Mouse (Mus musculus) heart, adult 2 months (tissue): ENCODE measurements around the gene Atrn. TPM values are rescaled to one million over a fixed set of nuclear protein-coding genes. Genes with fewer than 3 reads are reported as not detected.

ENCODE experiments used
- DNase-seq, 2 experiments: peaks; one replicate each; pipeline ENCODE4 v3.0.0; 2021
- H3K27ac ChIP-seq: fragments of 200-600 bp; 2 replicates; pipeline ENCODE4 v1.8.1; 2022
- H3K27me3 ChIP-seq: fragments of 200-500 bp; 2 replicates; pipeline ENCODE4 v1.6.1; 2012; ENCODE audit warnings: mild to moderate bottlenecking, low read length, inconsistent platforms, mixed read lengths; ENCODE audit not compliant: control insufficient read depth, insufficient read depth
- H3K36me3 ChIP-seq: fragments of 200-500 bp; 2 replicates; pipeline ENCODE4 v1.6.1; 2012; ENCODE audit warnings: low read length, inconsistent platforms; ENCODE audit not compliant: control insufficient read depth, insufficient read depth
- H3K4me1 ChIP-seq: fragments of 200-500 bp; 2 replicates; pipeline ENCODE4 v1.6.1; 2011; ENCODE audit warnings: low read length; ENCODE audit not compliant: control insufficient read depth, insufficient read depth
- H3K4me3 ChIP-seq: fragments of 200-600 bp; 2 replicates; pipeline ENCODE4 v1.8.1; 2022
- H3K79me2 ChIP-seq: fragments of 200-500 bp; replicated peaks from 2 replicates; pipeline ENCODE4 v1.6.1; 2012; ENCODE audit warnings: mild to moderate bottlenecking, inconsistent platforms, low read length, moderate library complexity, mixed read lengths; ENCODE audit not compliant: control insufficient read depth, insufficient read depth
- H3K9ac ChIP-seq: fragments of 200-500 bp; 2 replicates; pipeline ENCODE4 v1.6.1; 2012; ENCODE audit warnings: low read depth, mild to moderate bottlenecking, control low read depth, inconsistent platforms, low read length, mixed read lengths
- CTCF ChIP-seq: fragments of 200-600 bp; IDR thresholded peaks from 2 replicates; pipeline ENCODE4 v1.8.1; 2022; ENCODE audit warnings: antibody characterized with exemption, mild to moderate bottlenecking, moderate library complexity
- EP300 ChIP-seq: fragments of 200-500 bp; IDR thresholded peaks from 2 replicates; pipeline ENCODE4 v1.6.1; 2011; ENCODE audit warnings: low read depth, low read length, control low read depth; ENCODE audit not compliant: insufficient read depth
- POLR2A ChIP-seq: fragments of 200-500 bp; IDR thresholded peaks from 2 replicates; pipeline ENCODE4 v1.6.1; 2011; ENCODE audit warnings: mild to moderate bottlenecking, low read depth, low read length, control low read depth; ENCODE audit not compliant: insufficient read depth
- WGBS: fragments of 180-500 bp; shearing (Covaris S2); methylation state at CpG from one replicate; pipeline ENCODE4 v1.1.7; 2018; 5-methylcytosine and 5-hydroxymethylcytosine counted together
- intact Hi-C: fragments of 180-260 bp; cut with DNase I; formaldehyde crosslinking; loops from one replicate; pipeline ENCODE4 v1.15.1; 2025
- polyA plus RNA-seq: library from polyadenylated mRNA; depleted of rRNA; stranded (reverse); fragments of >200 nt; gene quantifications from 2 replicates; pipeline ENCODE4 v1.2.3, GENCODE M21; 2012
- total RNA-seq, 2 experiments: library from RNA; stranded (reverse); gene quantifications; 2 replicates each; pipeline ENCODE4 v1.2.3; 2021

Gene Atrn
- total and polyA plus RNA-seq, 3 experiments = 8.2 to 24.0 (median 23.8) TPM

DNA sequence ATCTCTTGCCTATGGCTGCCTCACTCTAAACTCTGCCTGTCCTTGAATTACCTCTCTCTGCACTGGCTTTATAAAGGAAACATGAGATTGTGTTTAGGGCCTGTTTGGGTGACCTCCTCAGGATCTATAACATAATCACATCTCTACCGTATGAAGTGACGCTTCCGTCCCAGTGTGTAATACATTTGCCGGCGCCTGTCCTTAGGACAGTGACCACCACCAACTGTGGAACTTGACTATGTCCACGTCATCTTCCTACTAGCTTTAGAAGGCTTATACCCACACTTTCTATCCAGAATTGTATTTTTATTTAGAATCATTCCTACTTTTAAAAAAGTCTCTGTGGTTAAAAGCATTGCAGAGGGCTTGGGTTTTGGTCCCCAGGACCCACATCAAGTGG is 131.9 kb downstream of the Atrn start:
- Histone ChIP-seq H3K27ac (no peak overlapping the region), H3K4me1 (peaks cover 1% of the 10 kb centered on the region; the same call in 1 of the 2 replicates), H3K79me2 (no peaks in the 10 kb centered on the region), H3K36me3 (no peaks in the 10 kb centered on the region), H3K9ac (no peak overlapping the region), H3K27me3 (peaks cover 6% of the 10 kb centered on the region), H3K4me3 (no peak overlapping the region)
- 87% methylated on average over 6 of the region's 6 CpGs for WGBS
- no peak for DNase-seq
- no peak for TF ChIP-seq EP300
- no peak for TF ChIP-seq CTCF
- TF ChIP-seq POLR2A = no peak
- intact Hi-C loops = no loop called here

DNA sequence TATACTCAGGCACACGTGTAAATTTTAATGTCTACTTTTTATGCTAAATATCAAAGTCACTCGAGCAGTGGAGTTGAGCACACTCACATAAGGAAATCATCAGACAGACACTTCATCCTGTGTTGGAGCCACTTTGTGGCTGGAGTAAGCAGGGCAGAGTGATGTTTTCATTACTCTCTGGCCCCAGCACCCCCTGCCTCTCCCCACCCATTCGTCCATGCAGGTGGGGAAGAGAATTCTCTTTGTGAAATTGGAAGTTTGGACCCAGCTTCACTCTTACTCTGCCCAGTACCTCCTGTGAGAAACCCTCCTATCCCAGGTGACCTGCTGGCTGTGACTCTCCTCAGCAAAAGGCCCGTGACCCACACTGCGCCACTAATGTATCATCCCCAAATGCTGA is 132.4 kb downstream of the Atrn start:
- Histone ChIP-seq H3K9ac (no peak overlapping the region), H3K27me3 (peaks cover 6% of the 10 kb centered on the region), H3K27ac (no peak overlapping the region), H3K4me3 (no peak overlapping the region), H3K79me2 (no peaks in the 10 kb centered on the region), H3K4me1 (peaks cover 1% of the 10 kb centered on the region; the same call in 1 of the 2 replicates), H3K36me3 (no peaks in the 10 kb centered on the region)
- TF ChIP-seq CTCF (no peak), POLR2A (no peak), EP300 (no peak)
- DNase-seq = no peak
- intact Hi-C loops = no loop called here
- 86% methylated on average over 5 of the region's 5 CpGs for WGBS

DNA sequence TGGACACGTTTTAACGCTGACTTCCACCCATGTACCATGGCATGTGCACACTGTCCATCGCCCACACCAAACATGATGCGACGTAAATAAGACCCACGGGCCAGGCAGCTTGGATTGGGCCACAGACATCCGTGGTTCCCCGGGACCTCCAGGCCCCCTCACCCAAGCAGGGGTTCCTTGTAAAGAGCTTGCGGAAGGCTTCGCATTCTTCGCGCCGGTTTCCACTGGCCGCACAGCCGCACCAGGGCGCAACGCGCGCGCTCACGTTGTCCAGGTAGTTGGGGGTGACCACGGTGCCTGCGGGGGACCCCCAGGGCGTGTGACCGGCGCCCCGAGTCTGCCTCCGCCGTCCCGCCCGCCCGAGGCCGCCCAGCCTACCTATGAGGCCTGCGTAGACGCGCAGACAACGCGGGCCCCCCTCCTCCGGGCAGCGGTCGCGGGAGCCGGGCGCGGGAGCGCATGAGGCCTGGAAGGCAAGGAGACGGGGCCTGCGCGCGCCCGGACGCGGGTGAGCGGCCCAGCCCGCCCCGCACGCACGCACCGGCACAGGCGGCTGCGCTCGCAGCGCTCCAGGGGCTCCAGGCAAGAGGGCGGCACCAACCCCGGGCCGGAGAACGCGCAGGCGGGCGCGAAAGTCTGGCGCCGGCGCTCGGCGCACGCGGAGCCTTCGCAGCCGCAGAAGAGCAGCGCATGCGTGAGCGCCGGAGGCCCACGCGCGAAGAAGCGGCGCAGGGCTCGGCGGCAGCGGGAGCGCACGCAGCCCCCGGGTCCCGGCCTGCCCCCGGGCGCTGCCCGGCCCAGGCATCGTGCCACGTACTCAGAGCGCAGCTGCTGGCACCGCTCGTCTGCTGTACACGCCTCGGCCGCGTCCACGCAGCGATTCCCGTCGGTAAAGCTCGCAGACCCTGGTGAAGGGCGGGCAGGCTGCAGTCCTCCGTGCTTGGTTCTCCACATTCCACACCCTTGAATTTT is 134.8 kb downstream of the Atrn start:
- H3K9ac ChIP-seq = peak overlapping the region; percentile 45
- H3K4me1 ChIP-seq = peaks cover 6% of the 10 kb centered on the region
- no peak overlapping the region for H3K27ac ChIP-seq
- H3K79me2 ChIP-seq = no peaks in the 10 kb centered on the region
- peaks cover 6% of the 10 kb centered on the region for H3K27me3 ChIP-seq
- DNase-seq = peak; percentile 52 to 62
- intact Hi-C loops = no loop called here
- WGBS = 5% methylated on average over 109 of the region's 115 CpGs
- H3K36me3 ChIP-seq = no peaks in the 10 kb centered on the region
- TF ChIP-seq POLR2A (no peak), CTCF (no peak), EP300 (no peak)
- H3K4me3 ChIP-seq = peak overlapping the region; percentile 50

DNA sequence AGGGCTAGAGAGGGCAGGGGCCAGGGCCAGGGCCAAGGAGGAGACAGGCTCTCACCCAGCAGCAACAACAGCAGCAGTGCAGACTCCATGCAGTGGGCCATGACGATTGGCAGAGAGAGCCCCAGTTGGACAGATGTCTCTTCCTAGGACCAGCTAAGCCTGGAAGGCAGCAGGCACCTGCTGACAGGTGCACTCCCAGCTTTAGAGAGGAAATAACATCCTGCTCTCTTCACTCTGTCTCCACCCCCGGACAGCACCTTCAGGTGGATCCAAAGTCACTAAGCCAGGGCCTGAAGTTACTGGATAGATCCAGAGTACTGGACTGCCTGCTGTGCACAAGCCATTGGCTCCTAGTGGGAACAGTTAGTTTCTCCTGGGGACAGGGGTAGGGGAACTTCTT is 136.7 kb downstream of the Atrn start, which contains the start of gene Gfra4:
Gfra4 (minus strand) TSS at position 101 of the 400 bp plus-strand sequence.
- no peak within 1 kb of the TSS for H3K27ac ChIP-seq
- 76% methylated on average over 2 of the region's 2 CpGs for WGBS
- H3K27me3 ChIP-seq = peaks cover 6% of the 10 kb centered on the region
- TF ChIP-seq POLR2A (no peak), EP300 (no peak), CTCF (no peak)
- no peaks in the 10 kb centered on the region for H3K36me3 ChIP-seq
- H3K9ac ChIP-seq = no peak within 1 kb of the TSS
- peaks cover 5% of the 10 kb centered on the region for H3K4me1 ChIP-seq
- H3K4me3 ChIP-seq = no peak within 1 kb of the TSS
- no peaks in the 10 kb centered on the region for H3K79me2 ChIP-seq
- intact Hi-C loops = no loop called here
- DNase-seq = no peak

DNA sequence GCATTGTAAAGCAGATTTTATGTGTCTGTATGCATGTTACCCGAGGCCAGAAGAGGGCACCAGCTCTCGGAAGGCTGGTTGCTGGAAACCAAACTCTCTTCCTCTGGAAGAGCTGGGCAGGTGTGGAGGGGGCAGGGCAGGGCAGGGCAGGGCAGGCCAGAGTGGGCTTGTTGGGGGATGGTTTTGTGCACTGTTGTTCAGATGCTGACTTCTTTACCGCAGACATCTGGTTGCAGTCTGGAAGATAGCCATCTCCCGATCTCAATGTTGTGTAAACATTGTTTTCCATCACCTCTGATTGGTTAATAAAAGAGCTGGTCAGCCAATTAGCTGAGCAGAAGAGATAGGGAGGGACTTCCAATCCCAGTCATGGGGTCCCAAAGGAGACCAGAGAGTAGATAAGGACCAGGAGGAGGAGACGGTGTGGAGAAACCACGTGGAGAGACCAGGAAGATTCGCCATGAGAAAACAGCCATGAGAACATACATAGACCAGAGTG is 138.1 kb downstream of the Atrn start:
- intact Hi-C loops = no loop called here
- no peak overlapping the region for H3K4me3 ChIP-seq
- DNase-seq = no peak

More for the DNA sequence above, 138.1 kb downstream of the Atrn start:
- WGBS = 19% methylated on average over 7 of the region's 7 CpGs
- Histone ChIP-seq H3K79me2 (no peaks in the 10 kb centered on the region), H3K36me3 (no peaks in the 10 kb centered on the region), H3K27me3 (peaks cover 6% of the 10 kb centered on the region), H3K27ac (no peak overlapping the region), H3K4me1 (peaks cover 5% of the 10 kb centered on the region), H3K9ac (no peak overlapping the region)
- 0 out of 2 replicates have a peak, but pooled peaks have one; percentile 3 for TF ChIP-seq CTCF
- no peak for TF ChIP-seq POLR2A
